Mouse (Mus musculus) ES-Bruce4 (cell line): ENCODE data around the gene Mog. TPM values are rescaled to one million over a fixed set of nuclear protein-coding genes. Genes with fewer than 3 reads are reported as not detected.

ENCODE experiments used
- H3K27ac ChIP-seq: 2 replicates; pipeline ENCODE4 v1.5.1; 2012; ENCODE audit warnings: low read length, inconsistent platforms; ENCODE audit not compliant: insufficient read depth
- H3K27me3 ChIP-seq: 2 replicates; pipeline ENCODE4 v1.6.1; 2012; ENCODE audit warnings: mild to moderate bottlenecking, low read length, inconsistent platforms; ENCODE audit not compliant: control insufficient read depth, poor library complexity, insufficient read depth, severe bottlenecking
- H3K36me3 ChIP-seq: 2 replicates; pipeline ENCODE4 v1.6.1; 2012; ENCODE audit warnings: inconsistent platforms, mild to moderate bottlenecking, low read length, moderate library complexity; ENCODE audit not compliant: control insufficient read depth, poor library complexity, insufficient read depth, severe bottlenecking
- H3K4me1 ChIP-seq: one replicate; pipeline ENCODE4 v1.8.1; 2011; ENCODE audit warnings: low read length; ENCODE audit not compliant: control insufficient read depth, insufficient read depth
- H3K4me3 ChIP-seq: 2 replicates; pipeline ENCODE4 v1.5.1; 2011; ENCODE audit warnings: low read depth, mild to moderate bottlenecking, low read length
- H3K9ac ChIP-seq: 2 replicates; pipeline ENCODE4 v1.6.1; 2012; ENCODE audit warnings: low read depth, mild to moderate bottlenecking, inconsistent platforms; ENCODE audit not compliant: poor library complexity, severe bottlenecking
- H3K9me3 ChIP-seq: replicated peaks from 2 replicates; pipeline ENCODE4 v1.6.1; 2012; ENCODE audit warnings: mild to moderate bottlenecking, low read length, inconsistent platforms; ENCODE audit not compliant: control insufficient read depth, poor library complexity, insufficient read depth, severe bottlenecking
- CTCF ChIP-seq: IDR thresholded peaks from one replicate; pipeline ENCODE4 v1.8.1; 2011; ENCODE audit warnings: low read depth, low read length
- EP300 ChIP-seq: IDR thresholded peaks from 2 replicates; pipeline ENCODE4 v1.6.1; 2011; ENCODE audit warnings: low read depth, low read length; ENCODE audit not compliant: insufficient read depth
- POLR2A ChIP-seq: IDR thresholded peaks from one replicate; pipeline ENCODE4 v1.8.1; 2011; ENCODE audit warnings: low read length; ENCODE audit not compliant: insufficient read depth
- polyA plus RNA-seq: library from polyadenylated mRNA; stranded (reverse); fragments of >200 nt; gene quantifications from 2 replicates; pipeline ENCODE4 v1.2.4, GENCODE M21; 2011; ENCODE audit warnings: low read depth; ENCODE audit not compliant: missing spikeins, insufficient read depth, insufficient read length

Gene Mog
- polyA plus RNA-seq, 1 experiment = not detected

GRCm38 (mm10) chr17:37065993-37066392 lies 42.8 kb upstream of the Mog start:
- Histone ChIP-seq H3K36me3 (peaks cover 99% of the 10 kb centered on the region), H3K4me1 (peaks cover 16% of the 10 kb centered on the region)

DNA sequence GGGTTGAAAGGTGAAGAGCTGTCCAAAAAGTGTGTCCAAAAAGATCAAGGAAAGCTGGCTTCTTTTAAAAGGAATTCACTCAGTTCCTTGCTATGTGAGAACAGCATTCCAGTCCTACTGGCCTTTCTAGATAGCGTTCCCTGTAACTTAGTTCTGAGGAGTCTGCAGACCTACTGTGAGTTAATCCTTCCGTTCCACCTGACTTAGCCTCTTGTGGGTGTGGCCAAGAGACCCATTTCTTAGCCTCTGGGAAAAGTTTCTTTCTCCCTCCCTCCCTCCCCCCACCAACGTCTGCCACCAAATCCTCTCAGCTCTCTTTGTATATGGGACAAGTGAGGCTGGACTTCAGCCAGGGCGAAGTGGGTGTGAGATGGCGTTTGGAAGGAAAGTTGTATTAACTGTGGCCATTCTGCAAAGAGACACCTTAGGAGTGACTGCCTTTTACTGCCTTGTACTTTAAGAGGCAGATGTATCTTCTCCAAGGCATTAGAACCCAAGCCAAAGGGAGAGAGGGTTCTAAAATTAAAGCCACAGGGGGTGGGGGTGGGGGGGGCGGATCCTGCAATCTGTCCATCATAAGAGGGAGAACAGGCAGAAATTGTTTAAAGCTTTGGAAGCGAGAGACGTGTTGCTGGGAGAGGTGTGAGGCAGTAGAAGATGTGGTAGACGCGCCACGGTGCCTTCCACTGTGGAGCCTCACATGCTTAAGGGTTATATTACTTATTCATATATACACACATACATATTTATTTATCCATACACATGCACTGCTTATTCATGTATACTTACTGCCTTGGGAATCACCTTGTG lies 40.7 kb upstream of the Mog start:
- peaks cover 13% of the 10 kb centered on the region for H3K4me1 ChIP-seq
- peaks cover 96% of the 10 kb centered on the region for H3K36me3 ChIP-seq
- H3K9ac ChIP-seq = no peak overlapping the region
- H3K9me3 ChIP-seq = no peaks in the 10 kb centered on the region
- H3K27ac ChIP-seq = no peak overlapping the region
- H3K4me3 ChIP-seq = no peak overlapping the region
- no peaks in the 10 kb centered on the region for H3K27me3 ChIP-seq
- TF ChIP-seq CTCF (no peak), EP300 (no peak), POLR2A (no peak)

More at GRCm38 (mm10) chr17:37065993-37066392, 42.8 kb upstream of the Mog start:
- H3K27me3 ChIP-seq = no peaks in the 10 kb centered on the region
- TF ChIP-seq POLR2A = no peak
- TF ChIP-seq CTCF = no peak
- no peak for TF ChIP-seq EP300
- H3K9me3 ChIP-seq = no peaks in the 10 kb centered on the region
- H3K27ac ChIP-seq = no peak overlapping the region
- no peak overlapping the region for H3K4me3 ChIP-seq
- H3K9ac ChIP-seq = no peak overlapping the region

DNA sequence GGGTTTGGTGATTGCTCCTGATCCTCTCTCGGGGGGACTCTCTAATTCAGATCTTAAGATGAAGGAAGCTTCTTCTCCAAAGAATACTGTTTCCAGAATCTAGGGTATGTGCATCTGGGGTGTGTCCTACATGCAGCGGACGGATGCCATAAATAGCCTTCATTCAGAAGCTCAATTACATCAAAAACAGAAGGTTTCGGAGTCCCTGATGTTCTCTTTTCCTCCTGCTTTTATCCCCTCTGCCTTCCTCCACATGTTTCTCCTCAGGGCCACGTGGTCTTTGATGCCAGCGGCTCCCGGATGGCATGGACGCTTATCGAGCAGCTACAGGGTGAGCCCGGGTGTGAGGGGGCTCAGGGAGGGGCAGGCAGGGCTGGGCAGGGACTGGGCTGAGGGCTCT lies 39.9 kb upstream of the Mog start:
- H3K36me3 ChIP-seq = peaks cover 97% of the 10 kb centered on the region
- H3K4me1 ChIP-seq = peaks cover 7% of the 10 kb centered on the region
- H3K9me3 ChIP-seq = no peaks in the 10 kb centered on the region
- H3K27ac ChIP-seq = peak overlapping the region; percentile 50
- no peak overlapping the region for H3K4me3 ChIP-seq
- no peaks in the 10 kb centered on the region for H3K27me3 ChIP-seq
- no peak overlapping the region for H3K9ac ChIP-seq
- no peak for TF ChIP-seq EP300

GRCm38 (mm10) chr17:37062101-37062641 lies 39.0 kb upstream of the Mog start:
- TF ChIP-seq EP300 (no peak), POLR2A (no peak), CTCF (no peak)
- no peak overlapping the region for H3K4me3 ChIP-seq
- H3K9ac ChIP-seq = no peak overlapping the region
- H3K4me1 ChIP-seq = peaks cover 7% of the 10 kb centered on the region
- H3K9me3 ChIP-seq = no peaks in the 10 kb centered on the region
- H3K36me3 ChIP-seq = peaks cover 92% of the 10 kb centered on the region
- peak overlapping the region; percentile 25; the same call in 1 of the 2 replicates for H3K27ac ChIP-seq
- H3K27me3 ChIP-seq = no peaks in the 10 kb centered on the region

DNA sequence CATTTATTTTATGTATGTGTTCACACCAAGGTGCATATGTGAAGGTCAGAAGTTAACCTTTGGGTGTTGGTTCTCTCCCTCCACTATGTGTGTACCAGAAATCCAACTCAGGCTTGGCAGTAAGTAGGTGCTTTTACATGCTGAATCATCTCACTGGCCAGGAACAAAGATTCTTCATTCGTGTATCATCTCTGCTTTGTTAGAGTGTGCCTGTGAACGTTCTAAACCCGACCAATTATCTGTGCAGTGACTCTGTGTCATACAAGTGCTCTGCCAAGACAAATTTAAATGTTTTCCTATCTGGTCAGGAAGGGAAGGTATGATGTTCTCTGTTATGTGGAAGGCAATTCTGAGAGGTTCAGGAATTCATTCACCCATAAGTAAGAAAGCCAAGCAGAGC lies 38.2 kb upstream of the Mog start:
- H3K9ac ChIP-seq = no peak overlapping the region
- TF ChIP-seq CTCF (no peak), EP300 (no peak), POLR2A (no peak)
- H3K27ac ChIP-seq = no peak overlapping the region

GRCm38 (mm10) chr17:37056957-37057356 lies 33.8 kb upstream of the Mog start:
- Histone ChIP-seq H3K9ac (no peak overlapping the region), H3K27me3 (no peaks in the 10 kb centered on the region), H3K9me3 (no peaks in the 10 kb centered on the region), H3K36me3 (peaks cover 89% of the 10 kb centered on the region), H3K27ac (no peak overlapping the region), H3K4me1 (peaks cover 3% of the 10 kb centered on the region), H3K4me3 (no peak overlapping the region)
- TF ChIP-seq POLR2A = no peak
- TF ChIP-seq CTCF = no peak
- TF ChIP-seq EP300 = no peak

More for the DNA sequence above, 38.2 kb upstream of the Mog start:
- peaks cover 91% of the 10 kb centered on the region for H3K36me3 ChIP-seq
- H3K4me1 ChIP-seq = peaks cover 5% of the 10 kb centered on the region
- no peak overlapping the region for H3K4me3 ChIP-seq
- no peaks in the 10 kb centered on the region for H3K27me3 ChIP-seq
- no peaks in the 10 kb centered on the region for H3K9me3 ChIP-seq
